Mouse (Mus musculus): ENCODE results near the gene Ercc6. TPM values are rescaled to one million over a fixed set of nuclear protein-coding genes. Genes with fewer than 3 reads are reported as not detected.

Gene Ercc6
- polyA plus RNA-seq, 1 experiment from 2014 or later = 14.3 TPM

DNA sequence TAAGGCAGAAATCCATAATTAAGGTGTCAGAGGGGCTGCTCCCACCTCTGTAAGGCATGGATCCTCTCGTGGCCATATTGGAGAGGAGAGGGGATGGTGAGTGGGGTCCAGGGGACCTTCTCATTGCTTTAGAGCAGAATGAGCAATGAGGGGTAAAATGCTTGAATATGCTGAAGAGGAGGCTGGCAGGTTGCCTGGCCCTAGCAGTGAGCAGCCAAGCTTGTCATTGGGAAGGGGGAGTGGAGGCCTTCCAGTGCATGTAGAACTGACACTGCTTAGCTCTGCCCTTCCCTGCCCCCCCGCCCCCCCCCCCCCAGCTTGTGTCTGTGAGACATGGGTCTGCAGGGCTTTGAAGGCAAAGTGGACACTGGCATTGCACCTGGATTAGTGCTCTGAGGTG, 114.0 kb downstream of the Ercc6 start:
- Histone ChIP-seq H3K27ac (no peak overlapping the region), H3K36me3 (no peaks in the 10 kb centered on the region), H3K4me3 (replicated peaks) (no peak overlapping the region), H3K9ac (no peak overlapping the region), H3K9me3 (no peaks in the 10 kb centered on the region), H3K4me1 (no peaks in the 10 kb centered on the region), H3K27me3 (replicated peaks) (no peaks in the 10 kb centered on the region), H3K4me2 (no peak overlapping the region)
- no peak for ATAC-seq (ENCODE audit: insufficient read depth, low FRiP score, low read depth)
- 48% methylated on average over 2 of the region's 2 CpGs for WGBS

GRCm38 (mm10) chr14:32628584-32628983, 115.3 kb downstream of the Ercc6 start:
- no peak for ATAC-seq (ENCODE audit: insufficient read depth, low FRiP score, low read depth)
- H3K4me2 ChIP-seq = no peak overlapping the region
- 38% methylated on average over 10 of the region's 10 CpGs for WGBS

More at GRCm38 (mm10) chr14:32628584-32628983, 115.3 kb downstream of the Ercc6 start:
- Histone ChIP-seq H3K27me3 (replicated peaks) (no peaks in the 10 kb centered on the region), H3K36me3 (no peaks in the 10 kb centered on the region), H3K9me3 (no peaks in the 10 kb centered on the region), H3K4me3 (replicated peaks) (no peak overlapping the region), H3K4me1 (no peaks in the 10 kb centered on the region), H3K9ac (no peak overlapping the region), H3K27ac (no peak overlapping the region)

Other genes starting within 250 kb of the Ercc6 start
- gene Ogdhl, start 191.5 kb upstream of the Ercc6 start, polyA plus RNA-seq (2015; fragmentation: Nextera tagmentation; extraction: Ambion mirVana) = 11.9 and 12.3 TPM in 2 replicates
- gene 1700024G13Rik, start 125.1 kb upstream of the Ercc6 start, polyA plus RNA-seq (2015; fragmentation: Nextera tagmentation; extraction: Ambion mirVana) = 0.15 TPM in 1 of 2 replicates, not detected in the other
- gene Slc18a3, start 48.7 kb upstream of the Ercc6 start, polyA plus RNA-seq (2015; fragmentation: Nextera tagmentation; extraction: Ambion mirVana) = 6.3 and 6.9 TPM in 2 replicates
- 0.68 and 0.91 TPM in 2 replicates for gene Chat, start 47.5 kb upstream of the Ercc6 start, polyA plus RNA-seq (2015; fragmentation: Nextera tagmentation; extraction: Ambion mirVana)
- gene Prrxl1, start 85.9 kb downstream of the Ercc6 start, polyA plus RNA-seq (2015; fragmentation: Nextera tagmentation; extraction: Ambion mirVana) = 0.86 and 0.93 TPM in 2 replicates
- gene 3425401B19Rik, start 171.8 kb downstream of the Ercc6 start, polyA plus RNA-seq (2015; fragmentation: Nextera tagmentation; extraction: Ambion mirVana) = 0.26 and 0.30 TPM in 2 replicates